Mouse (Mus musculus) cerebellum, adult (tissue): Measurements from ENCODE around the gene Nalcn.
"Not testable (repeated sequence)": the region's sequence is repeated elsewhere in the genome, so short reads cannot be mapped to it uniquely, and the experiment has no call there.

Experiments
- ATAC-seq: cut with Nextera tagmentation; 2 replicates; pipeline ENCODE4 v1.9.2; 2017; ENCODE audit warnings: mild to moderate bottlenecking, moderate library complexity, mixed read lengths; ENCODE audit not compliant: insufficient number of reproducible peaks, low FRiP score, low TSS enrichment

Nalcn gene

GRCm38 (mm10) chr14:123626501-123627179 is at the start of gene Nalcn:
TSS of gene Nalcn (minus strand) at chr14:123627144.
- peak; percentile 87 for ATAC-seq

- not testable (repeated sequence) for ATAC-seq
These were observed 44.1 kb upstream of the Nalcn start for GRCm38 (mm10) chr14:123671076-123671475.

- ATAC-seq, result no peak
These were observed 37.5 kb upstream of the Nalcn start for GRCm38 (mm10) chr14:123664451-123664850.

GRCm38 (mm10) chr14:123663206-123663605 is 36.3 kb upstream of the Nalcn start:
- ATAC-seq, result no peak

GRCm38 (mm10) chr14:123662386-123662785 is 35.4 kb upstream of the Nalcn start:
- ATAC-seq, result no peak

- ATAC-seq, result peak; percentile 58; the same call in 1 of the 2 replicates
These were observed 34.1 kb upstream of the Nalcn start for GRCm38 (mm10) chr14:123661091-123661491.

- ATAC-seq, result peak; percentile 56; the same call in 1 of the 2 replicates
These were observed 33.0 kb upstream of the Nalcn start, which contains the start of gene Itgbl1 for GRCm38 (mm10) chr14:123659921-123660385. TSS of gene Itgbl1 (plus strand) at chr14:123659971.

GRCm38 (mm10) chr14:123627180-123627562 is 227 bp upstream of the Nalcn start:
- no peak for ATAC-seq

- no peak for ATAC-seq
These were observed 4.0 kb downstream of the Nalcn start for GRCm38 (mm10) chr14:123622969-123623368.

GRCm38 (mm10) chr14:123595265-123595664 is 31.7 kb downstream of the Nalcn start:
- no peak for ATAC-seq

GRCm38 (mm10) chr14:123587412-123587811 is 39.5 kb downstream of the Nalcn start:
- ATAC-seq, result no peak

GRCm38 (mm10) chr14:123582433-123582832 is 44.5 kb downstream of the Nalcn start:
- no peak for ATAC-seq

GRCm38 (mm10) chr14:123575356-123575755 is 51.6 kb downstream of the Nalcn start:
- no peak for ATAC-seq

GRCm38 (mm10) chr14:123574936-123575335 is 52.0 kb downstream of the Nalcn start:
- no peak for ATAC-seq

- no peak for ATAC-seq
These were observed 60.3 kb downstream of the Nalcn start for GRCm38 (mm10) chr14:123566599-123566998.

- no peak for ATAC-seq
These were observed 71.4 kb downstream of the Nalcn start for GRCm38 (mm10) chr14:123555533-123555932.

- no peak for ATAC-seq
These were observed 72.0 kb downstream of the Nalcn start for GRCm38 (mm10) chr14:123554936-123555335.

- no peak for ATAC-seq
These were observed 84.6 kb downstream of the Nalcn start for GRCm38 (mm10) chr14:123542362-123542761.

- no peak for ATAC-seq
These were observed 91.3 kb downstream of the Nalcn start for GRCm38 (mm10) chr14:123535636-123536035.

- no peak for ATAC-seq
These were observed 93.9 kb downstream of the Nalcn start for GRCm38 (mm10) chr14:123533000-123533399.

GRCm38 (mm10) chr14:123531271-123531670 is 95.7 kb downstream of the Nalcn start:
- ATAC-seq, result no peak

- ATAC-seq, result no peak
These were observed 97.8 kb downstream of the Nalcn start for GRCm38 (mm10) chr14:123529143-123529542.
